Mouse (Mus musculus) testis, adult 2 months (tissue): ENCODE measurements around the gene Cyp1a2.

Experiments
- CTCF ChIP-seq: fragments of 200-500 bp; IDR thresholded peaks from 2 replicates; pipeline ENCODE4 v1.5.1; 2012; ENCODE audit warnings: low read depth, mild to moderate bottlenecking, inconsistent platforms, low read length, moderate library complexity; ENCODE audit not compliant: control insufficient read depth, insufficient read depth, insufficient replicate concordance
- POLR2A ChIP-seq: fragments of 200-500 bp; IDR thresholded peaks from 2 replicates; pipeline ENCODE4 v1.6.1; 2012; ENCODE audit warnings: low read depth, mild to moderate bottlenecking, inconsistent platforms, low read length, moderate library complexity; ENCODE audit not compliant: control insufficient read depth

- no peak for TF ChIP-seq POLR2A
- TF ChIP-seq CTCF = peak; percentile 77
These were observed 27.8 kb downstream of the Cyp1a2 start for GRCm38 (mm10) chr9:57655749-57656148.
